Mouse (Mus musculus) heart, postnatal 0 days (tissue): ENCODE measurements around the gene Zbtb17.

Experiments
- CTCF ChIP-seq: IDR thresholded peaks from 2 replicates; pipeline ENCODE4 v1.5.1; 2016; ENCODE audit warnings: antibody characterized with exemption, control low read depth, low read depth
- EP300 ChIP-seq: IDR thresholded peaks from 2 replicates; pipeline ENCODE4 v1.6.1; 2016; ENCODE audit warnings: antibody characterized with exemption, low read depth

DNA sequence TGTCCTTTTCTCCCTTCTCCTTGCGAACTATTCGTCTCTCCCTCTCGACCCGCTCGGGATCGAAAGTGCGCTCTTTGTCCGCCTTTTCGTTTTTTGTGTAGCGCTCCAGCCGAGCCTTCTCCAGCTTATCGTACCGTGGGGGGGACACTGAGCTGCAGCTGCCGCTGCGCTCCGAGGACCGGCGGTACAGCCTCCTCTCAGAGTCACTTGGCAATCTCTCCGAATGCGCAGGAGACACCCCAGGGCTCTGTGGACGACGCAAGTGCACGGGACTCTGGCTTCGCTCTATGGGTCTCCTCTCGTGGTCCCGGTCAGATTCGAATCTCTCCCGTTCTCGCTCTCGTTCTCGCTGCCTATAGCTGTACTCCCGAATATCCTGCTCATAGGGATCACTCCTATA is 34.3 kb downstream of the Zbtb17 start:
- TF ChIP-seq CTCF (no peak), EP300 (no peak)
